Mouse (Mus musculus) olfactory bulb, adult 2 months (tissue): ENCODE measurements around the gene Klhl35.

Source experiments
- CTCF ChIP-seq: fragments of 200-500 bp; IDR thresholded peaks from 2 replicates; pipeline ENCODE4 v1.5.1; 2012; ENCODE audit warnings: low read depth, mild to moderate bottlenecking, low read length, moderate library complexity; ENCODE audit not compliant: insufficient read depth
- POLR2A ChIP-seq: fragments of 200-500 bp; IDR thresholded peaks from 2 replicates; pipeline ENCODE4 v1.6.1; 2012; ENCODE audit warnings: mild to moderate bottlenecking, low read depth, low read length, moderate library complexity; ENCODE audit not compliant: insufficient read depth

DNA sequence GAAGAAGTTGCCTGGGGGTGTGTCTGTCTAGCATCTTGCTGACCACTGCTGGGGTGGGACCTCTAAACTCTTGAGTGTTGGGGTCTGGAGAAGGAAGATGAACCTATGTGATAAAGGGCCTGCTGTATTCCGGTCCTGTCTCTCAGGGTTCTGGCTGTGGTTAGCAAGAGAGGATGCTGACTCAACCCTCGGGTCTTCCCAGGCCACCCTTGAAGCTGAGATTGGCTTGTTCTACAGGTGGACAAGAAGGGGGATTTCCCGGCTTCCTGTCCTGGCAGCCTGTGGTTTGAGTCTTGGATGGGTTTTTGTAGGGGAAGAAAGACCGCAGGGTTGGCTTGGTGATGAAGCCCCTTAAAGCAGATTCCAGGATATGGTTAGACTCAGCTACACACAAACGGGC is 37.0 kb upstream of the Klhl35 start:
- TF ChIP-seq POLR2A (no peak), CTCF (no peak)
